Mouse (Mus musculus) mature B cell (primary cell): ENCODE results near the gene Fcrl5.

Source experiments
- in situ Hi-C: fragments of 300-500 bp; cut with MboI; formaldehyde crosslinking; loops from 2 replicates; pipeline ENCODE4 v1.14.3; 2019

The Fcrl5 gene

DNA sequence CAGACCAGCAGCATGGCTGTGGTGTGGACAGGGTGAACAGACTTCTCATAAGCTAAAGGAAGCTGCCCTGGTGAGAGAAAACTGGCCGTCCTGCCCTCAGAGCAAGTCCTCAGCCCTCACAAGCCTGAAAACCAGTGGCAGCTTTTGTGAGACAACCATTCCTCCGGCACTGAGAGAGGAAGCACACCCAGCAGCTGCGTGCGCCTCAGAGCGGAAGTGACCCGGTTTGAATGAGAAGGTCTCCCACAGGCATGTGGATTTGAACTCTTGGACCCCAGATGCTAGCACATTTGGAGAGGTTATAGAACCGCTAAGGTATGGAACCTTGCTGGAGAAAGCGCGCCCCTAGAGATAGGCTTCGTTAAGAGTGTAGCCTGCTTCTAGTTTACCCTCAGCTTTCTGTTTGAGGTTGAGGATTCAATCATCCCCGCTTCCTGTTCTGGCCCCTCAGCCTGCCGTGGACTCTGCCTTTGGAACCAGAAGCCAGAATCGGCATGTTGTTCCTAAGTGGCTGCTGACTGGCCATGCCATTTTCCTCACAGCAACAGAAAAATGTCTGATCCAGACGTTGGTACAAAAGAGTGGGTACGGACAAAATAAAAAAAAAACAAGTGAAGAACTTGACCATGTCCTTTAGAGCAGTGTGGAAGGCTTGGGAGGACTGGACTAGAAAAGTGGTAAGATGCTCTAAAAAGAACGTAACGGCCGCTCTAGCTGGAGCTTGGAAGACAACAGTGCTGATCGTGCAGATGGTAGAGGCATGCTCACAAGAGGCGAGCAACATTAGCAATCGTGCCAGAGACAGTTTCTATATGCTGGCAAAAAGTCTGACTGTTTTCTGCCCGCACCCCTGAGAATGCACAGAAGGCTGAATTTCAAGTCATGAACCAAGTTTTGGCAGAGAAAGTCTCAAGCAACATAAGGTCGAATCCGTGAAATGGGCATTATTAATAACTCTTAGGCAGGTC lies 64.8 kb downstream of the Fcrl5 start:
- in situ Hi-C loops, result loop anchor here (5.0 kb wide), 1 partner anchor 173 kb away; no protein-coding TSS in a partner anchor

DNA sequence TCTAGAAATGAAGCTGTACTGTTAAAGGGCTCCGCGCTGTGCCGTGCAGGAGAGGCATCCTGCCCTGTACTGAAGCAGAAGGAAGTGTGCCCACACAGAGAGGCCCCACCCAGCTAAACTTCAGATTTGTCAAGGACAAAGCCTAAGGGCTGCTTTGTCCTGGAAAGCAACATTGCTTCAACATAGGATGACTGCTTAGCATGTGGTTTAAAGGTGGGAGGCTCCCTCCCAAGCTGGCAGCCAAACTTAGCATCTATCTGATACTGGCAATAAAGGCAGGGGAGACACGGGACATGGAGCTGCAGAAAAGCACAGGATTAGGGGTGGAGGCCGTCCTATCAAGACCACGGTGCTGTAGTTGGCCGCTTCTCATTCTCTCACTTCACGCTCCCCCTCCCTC lies 65.6 kb downstream of the Fcrl5 start:
- in situ Hi-C loops, result loop anchor here (5.0 kb wide), 1 partner anchor 174 kb away; no protein-coding TSS in a partner anchor

DNA sequence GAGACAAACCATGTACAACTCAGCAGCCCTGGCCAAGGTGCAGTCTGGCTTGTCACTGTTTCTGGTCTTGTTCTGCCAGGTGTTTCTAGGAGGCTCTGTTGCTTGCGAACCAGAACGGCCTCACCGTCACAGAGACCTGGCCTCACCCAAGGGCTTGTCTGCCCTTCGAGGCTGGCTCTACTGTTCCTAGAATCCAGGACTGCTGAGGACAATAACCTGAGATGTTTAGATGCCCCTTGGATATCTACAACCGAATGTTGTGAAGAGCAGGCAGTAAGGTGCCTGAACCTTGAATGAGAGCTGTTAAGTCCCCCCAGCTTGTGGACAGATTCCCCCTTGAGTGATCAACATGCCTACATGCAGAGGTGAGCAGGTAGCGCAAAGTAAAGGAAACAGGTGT lies 67.2 kb downstream of the Fcrl5 start:
- in situ Hi-C loops, result loop anchor here (5.0 kb wide), 1 partner anchor 175 kb away; no protein-coding TSS in a partner anchor

DNA sequence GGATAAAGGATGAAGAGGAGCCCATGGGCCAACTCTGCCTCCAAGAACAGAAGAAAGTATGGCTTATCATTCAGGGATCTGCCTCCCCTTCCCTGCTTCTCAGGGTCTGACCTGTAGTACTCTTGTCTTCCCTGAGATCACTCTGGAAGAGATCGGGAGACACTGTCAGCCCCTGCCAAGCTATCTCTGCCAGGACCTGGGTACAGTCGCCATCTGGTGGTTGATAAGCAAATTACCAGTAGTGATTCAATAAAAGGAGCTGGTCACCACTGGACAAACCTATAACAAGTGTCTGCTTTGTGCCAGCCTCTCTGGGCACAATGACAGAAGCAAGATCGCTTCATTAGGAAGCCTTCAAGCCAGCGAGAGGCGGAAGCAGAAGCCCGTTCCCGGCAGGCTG lies 68.8 kb downstream of the Fcrl5 start:
- in situ Hi-C loops, result loop anchor here (5.0 kb wide), 1 partner anchor 177 kb away; no protein-coding TSS in a partner anchor

DNA sequence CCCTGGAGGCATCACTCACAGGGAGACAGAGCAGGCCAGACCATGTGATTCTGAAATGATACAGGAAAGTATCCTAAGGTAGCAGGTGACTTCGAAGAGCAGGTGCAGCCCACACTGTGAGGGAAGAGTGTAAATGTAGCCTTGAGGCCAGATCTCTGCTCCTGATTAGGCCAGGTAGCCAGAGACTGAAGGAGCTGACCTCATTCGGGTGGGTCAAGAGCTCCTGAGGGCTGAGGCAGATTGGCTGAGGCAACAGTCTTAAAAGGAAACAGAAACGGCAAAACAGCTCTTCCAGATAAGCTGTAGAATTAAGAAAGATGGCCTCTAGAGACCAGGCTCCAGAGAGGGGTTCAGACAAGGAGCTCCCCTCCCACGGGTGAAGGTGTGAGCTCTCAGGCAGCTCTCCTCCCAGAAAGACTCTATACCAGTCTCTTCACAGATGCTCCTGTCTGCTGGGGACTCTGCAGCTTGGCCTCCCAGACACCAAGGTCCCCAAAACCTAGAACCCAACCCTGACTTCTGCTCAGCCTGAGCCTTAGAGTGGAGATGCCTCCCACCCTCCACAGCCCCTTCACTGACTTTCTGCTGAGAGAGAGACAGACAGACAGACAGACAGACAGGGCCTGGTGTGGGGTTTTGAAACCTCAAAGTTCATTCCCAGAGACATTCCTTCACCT lies 69.3 kb downstream of the Fcrl5 start:
- in situ Hi-C loops, result loop anchor here (5.0 kb wide), 2 partner anchors 57 to 178 kb away; no protein-coding TSS in a partner anchor

DNA sequence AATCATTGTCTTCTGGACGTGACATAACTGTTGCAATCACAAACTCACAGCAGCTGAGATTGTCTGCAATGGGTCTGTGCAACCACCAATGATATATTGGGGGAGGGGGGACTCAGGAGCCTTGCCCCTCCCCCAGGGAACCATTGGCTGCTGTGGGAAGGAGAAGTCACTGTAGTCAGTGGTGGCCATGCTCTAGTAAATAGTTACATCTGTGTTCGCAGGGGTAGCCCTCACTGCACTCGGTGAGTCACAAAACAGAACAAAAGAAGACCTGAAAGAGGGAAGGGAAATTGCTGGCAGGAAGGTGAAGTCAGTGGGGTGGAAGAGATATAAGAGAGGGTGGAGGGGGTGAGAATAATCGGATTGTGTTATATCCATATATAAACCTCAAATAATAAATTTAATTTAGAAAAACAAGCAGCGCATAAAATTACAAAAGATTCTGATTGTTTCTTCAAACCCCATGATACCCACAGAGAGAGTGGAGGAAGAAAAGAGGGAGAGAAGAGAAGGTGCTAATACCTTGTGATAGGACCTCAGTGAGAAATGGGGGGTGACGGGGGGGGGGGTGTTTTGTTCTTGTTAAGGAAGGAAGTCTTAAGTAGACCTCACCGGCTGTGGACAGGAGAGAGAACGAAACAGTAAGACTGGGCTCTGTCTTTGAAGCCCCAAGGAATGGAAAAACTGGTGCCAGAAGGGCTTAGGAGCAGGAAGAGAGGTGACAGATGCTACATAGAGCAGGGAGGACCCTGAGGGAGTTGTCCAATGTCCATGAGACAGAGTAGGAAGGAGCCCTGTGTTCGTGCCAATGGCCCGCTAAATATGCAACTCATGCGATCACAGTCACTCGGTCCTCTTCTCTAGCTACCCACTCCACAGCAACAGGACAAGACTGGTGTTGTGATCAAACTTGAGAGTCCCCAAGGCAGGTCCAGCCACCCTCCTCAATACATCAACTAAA lies 71.2 kb downstream of the Fcrl5 start:
- in situ Hi-C loops, result loop anchor here (5.0 kb wide), 1 partner anchor 56 kb away; no protein-coding TSS in a partner anchor

DNA sequence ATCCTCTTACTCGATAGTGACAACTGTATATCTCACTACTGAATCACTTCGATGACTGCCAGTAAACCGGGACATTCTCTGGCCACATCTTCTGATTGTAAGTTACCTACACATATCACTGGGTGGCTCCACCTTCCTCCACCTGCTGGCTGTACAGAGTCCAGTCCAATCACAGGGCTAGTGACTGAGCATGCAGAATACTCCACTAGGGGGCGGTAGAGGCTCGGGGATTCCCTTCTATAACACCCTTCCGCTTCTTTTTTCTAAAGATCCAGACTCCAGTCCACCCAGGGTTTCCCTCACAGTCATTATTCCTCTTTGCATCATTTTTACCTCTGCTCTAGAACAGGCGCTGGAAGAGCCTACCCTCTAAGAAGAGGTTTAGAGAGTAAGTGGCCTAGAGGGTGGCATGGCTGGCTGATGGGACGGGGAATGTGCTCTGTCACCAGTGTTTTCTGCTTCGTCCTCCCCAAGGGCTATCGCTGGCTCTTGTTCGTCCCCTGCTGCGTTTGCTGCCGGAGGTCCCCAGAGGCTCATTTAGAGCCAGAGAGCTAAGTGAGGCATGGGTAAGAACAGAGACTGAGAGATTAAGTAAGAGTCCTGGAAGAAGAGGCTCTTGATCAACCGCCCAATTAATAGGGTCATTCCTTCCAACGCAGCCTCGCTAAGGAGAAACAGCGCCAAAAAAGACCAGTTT lies 72.8 kb downstream of the Fcrl5 start:
- in situ Hi-C loops, result loop anchor here (5.0 kb wide), 1 partner anchor 54 kb away; no protein-coding TSS in a partner anchor

DNA sequence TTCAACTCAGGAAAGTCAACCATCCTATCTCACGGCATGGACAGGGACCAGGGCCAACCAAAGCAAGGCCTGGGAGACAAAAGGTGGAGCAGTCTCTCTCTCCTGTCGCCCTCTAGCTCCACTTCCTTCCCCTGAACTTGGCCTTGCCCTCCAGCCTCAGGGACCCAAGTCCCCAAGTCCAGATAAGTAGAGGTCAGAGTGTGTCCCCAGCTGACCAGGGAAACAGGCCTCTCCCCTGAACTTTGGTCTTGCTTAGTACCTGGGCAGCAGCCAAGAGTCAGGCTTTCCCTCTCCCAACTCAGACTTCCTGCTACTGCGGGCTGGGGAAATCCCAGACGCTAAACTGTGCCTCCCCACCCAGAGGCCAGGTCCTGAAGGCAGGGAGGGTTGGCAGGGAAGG lies 73.5 kb downstream of the Fcrl5 start:
- in situ Hi-C loops, result loop anchor here (5.0 kb wide), 1 partner anchor 53 kb away; no protein-coding TSS in a partner anchor

DNA sequence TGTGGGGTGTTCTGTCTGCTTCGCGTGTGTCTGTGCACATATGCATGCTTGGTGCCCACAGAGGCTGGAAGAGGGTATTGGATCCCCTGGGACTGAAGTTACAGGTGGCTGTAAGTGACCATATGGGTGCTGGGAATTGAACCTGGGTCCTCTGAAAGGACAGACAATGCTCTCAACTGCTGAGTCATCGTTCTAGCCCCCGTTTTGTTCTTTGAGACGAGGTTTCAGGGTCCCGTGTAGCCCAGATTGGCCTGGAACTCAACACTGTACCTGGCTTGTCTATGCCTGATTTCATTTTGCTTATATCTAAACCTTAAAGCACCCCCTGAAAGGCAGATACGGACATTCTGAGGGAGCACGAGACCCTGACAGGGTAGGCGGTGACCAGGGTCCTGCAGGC lies 75.3 kb downstream of the Fcrl5 start:
- in situ Hi-C loops, result no loop called here

DNA sequence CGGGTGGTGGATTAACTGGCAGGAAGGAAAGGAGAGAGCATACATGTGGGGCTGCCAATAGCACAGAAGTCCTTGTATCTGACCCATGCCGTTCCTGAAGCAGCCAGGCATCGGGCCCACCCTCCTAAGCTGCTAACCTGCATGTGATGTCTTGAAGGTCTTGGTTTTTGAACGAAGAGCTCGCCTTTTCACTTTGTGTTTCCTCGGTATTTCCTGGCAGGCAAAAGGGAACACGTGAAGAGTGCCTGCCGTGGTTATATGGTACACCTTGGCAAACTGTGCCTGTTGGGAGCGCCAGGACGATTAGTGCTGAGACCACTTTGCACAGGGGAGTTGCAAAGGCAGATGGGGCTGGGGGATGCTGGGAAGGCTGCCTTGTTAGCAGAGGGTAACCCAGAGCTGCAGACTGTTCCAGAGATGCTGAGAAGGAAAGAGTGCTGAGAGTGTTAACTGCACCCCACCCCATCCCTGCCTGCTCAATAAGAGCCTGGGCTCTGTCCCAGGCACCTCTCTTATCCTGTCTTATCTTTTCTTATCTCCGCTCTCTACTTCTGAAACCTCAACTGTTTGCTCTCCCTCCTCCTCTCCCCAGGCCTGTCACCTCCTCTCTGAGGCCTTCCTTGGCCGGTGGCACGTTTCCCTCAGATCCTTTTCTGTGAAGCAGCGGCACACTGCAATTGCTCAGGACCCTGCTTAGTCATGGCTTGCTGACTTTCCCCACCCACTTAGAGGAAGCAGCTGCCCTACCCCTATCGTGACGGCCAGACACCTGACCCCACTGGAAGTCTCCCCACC lies 76.6 kb downstream of the Fcrl5 start:
- in situ Hi-C loops, result no loop called here

DNA sequence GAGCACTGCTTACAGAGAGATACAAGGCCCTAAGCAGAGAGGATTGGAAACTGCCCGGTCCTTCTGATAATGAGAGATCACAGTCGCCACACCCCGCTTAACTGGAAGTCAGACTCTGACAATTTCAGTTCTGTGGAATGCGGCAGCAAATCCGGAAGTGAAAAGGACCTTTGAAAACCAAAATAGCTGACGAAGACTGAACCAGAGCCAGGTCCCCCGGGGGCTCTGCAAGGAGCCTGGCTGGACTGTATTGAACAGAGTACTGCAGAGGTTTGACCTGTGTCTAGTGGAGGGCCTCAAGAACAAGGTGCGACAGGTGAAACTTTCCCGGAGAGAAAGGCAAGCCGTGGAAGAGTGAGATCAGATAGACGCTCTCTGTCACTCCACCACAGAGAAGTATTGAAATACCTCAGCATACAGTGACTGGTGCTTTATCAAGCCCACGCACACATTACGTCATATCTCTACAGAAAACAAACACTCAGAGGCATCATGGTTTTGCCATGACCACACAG lies 80.1 kb downstream of the Fcrl5 start:
- in situ Hi-C loops, result no loop called here

DNA sequence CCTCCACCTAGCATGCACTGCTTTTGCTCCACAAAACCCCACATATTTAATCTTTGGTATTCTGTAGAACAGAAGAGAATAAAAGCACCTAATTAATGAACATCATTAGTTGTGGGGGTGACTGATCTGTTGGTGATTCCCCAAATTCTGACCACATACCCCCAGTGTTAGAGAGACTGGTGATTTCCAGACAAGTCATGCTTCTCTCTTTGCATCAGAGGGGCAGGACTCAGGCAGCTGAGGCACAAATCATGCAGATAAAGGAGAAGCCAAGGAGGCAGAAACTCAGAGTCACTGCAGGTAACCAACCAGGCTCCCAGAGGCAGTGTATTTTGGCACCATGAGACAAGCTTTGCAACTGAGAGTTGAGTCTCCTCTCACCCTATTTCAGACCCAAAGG lies 82.9 kb downstream of the Fcrl5 start:
- in situ Hi-C loops, result no loop called here

DNA sequence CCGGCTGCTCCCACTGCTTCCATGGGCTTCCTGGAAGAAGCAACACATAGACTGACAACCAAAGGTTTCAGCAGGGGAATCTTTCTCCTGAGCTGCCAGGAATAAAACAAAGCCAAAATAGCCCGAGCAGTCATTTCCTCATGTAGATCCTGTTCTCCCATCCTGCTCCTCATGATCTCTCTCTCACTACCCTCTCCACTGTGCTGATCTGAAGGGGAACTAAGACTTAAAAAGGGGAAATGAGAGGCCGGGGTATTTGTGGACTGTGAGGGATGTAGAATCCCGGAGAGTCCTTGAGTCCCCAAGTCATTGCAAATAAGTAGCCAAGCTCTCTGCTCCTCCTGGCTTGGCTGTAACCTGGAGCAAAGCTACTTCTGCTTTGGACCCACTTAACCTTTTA lies 85.6 kb downstream of the Fcrl5 start:
- in situ Hi-C loops, result no loop called here

DNA sequence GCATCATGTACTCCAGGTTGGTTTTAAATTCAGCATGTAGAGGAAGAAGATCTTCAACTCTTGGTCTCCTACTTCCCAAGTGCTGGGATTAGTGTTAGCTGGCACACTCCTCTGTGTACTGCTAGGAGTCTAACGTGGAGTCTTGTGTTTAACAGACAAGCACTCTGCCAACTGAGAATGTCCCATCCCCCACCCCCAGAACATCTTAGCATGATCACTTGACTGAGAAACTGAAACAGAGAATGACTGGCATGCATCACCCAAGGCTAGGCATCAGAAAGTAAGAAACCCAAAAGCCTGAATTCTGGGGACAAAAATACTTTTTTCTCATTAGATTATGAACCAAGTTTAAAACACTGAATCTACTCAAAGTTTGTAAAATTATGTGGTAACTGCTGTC lies 86.3 kb downstream of the Fcrl5 start:
- in situ Hi-C loops, result no loop called here

DNA sequence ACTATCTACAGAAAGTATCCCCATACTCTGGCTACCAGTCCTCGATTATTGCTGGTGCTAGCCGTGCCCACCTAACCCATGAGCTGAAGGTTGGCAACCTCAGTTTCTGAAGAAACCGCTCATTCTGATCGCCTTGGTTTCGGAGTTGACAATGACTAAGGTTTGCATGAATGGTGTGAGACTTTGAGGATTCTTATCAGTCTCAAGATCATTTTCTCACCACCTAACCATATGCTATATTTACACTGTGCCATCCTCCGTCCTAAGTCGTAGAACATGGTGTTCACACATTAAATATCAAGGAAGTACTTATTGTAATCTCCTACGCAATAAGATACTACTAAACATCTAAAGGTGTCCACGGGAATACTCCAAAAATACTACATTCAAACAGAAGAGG lies 88.1 kb downstream of the Fcrl5 start:
- in situ Hi-C loops, result no loop called here

DNA sequence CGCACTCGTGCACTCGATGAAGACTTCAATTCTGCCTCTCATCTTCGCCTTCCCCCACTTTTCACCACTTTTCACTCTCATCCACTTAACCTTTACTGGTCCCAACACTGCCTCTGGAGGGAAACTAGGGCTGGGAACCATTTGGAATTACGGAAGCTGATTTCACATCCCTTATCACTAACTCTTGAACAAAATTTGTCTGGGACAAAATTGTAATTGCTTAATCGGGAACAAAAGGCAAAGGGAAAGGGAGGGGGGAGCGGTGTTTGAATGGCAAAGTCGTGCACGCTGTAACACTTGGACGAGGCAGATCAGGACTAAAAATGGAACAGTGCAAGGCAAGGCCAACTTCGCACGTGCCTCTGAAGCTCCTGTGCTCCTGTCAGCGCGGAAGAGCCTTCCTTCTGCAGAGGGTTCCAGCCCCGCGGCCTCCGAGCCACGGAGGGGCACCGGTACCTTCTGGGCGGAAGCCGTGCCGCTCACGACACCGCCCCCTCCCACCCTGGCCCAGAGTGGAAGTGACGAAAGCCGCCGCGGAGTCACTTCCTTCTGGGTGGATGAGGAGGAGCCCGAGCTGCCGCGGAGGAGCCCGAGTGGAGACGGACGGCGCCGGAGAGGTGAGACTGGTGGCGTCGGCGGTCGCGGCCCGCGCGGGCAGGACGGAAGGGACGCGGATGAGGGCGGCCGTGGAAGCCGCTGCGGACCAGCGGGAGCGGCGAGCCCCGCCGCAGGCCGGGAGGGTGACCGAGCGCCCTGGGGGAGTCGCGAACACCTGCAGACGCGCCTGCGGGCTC lies 89.7 kb downstream of the Fcrl5 start, which contains the start of gene Etv3:
Etv3 (plus strand) TSS at position 365 of the 794 bp plus-strand sequence.
- in situ Hi-C loops, result no loop called here

DNA sequence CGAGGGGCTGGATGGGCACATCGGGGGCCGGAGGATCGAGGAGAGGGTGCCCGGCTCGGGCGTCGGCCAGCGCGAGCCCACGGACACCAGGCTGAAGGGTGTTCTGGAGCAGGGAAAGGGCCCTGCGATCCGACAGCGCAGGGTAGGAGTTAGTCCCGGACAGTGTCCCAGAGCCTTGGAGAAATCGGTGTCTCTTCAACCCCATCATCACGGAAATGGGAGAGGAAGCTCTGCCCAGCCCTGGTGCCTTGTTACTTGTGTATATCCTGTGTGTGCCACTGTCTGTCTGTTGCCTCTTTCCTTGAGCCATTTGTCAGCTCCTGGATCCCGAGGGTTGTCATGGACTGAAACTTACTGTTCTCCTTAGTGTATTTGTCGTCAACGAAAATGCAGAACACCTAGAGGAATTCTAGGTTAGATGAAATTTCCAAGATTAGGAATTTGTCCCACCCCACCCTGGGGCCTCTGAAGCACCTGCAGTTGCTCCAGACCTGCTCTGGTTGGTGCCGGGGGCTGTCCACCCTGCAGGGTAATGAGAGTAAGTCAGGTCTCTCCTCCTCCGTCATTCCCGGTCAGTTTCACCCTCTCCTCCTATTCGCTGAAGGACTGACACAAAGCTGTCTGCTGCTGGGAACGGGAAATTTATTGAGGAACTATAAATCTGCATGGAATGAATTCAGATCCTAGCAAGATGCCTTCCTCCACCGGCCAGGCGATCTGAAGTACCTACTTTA lies 90.4 kb downstream of the Fcrl5 start:
- in situ Hi-C loops, result no loop called here

DNA sequence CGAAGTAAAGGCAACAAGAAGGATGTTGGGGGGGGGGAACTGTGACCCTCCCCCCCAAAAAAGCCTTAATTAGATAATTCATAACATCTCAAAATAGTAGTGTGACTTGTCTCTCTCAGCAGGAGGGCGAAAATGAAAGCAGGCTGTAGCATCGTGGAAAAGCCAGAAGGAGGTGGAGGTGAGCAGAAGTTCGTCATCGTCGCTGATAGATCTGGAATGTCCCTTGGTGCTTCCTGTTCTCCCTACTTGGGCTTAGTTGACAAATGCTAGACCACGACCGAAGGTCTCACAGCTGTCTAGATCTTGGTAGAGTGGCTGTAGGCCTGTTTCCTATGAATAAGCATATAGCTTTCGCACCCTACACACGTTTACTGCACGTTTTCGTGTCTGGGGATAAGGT lies 91.6 kb downstream of the Fcrl5 start:
- in situ Hi-C loops, result no loop called here
